10 mouse cellular contexts compared by ENCODE assay signal in genomic region chr6:56560474-56560888, GRCm38 (mm10). TPM values are rescaled to one million over a fixed set of nuclear protein-coding genes. Genes with fewer than 3 reads are reported as not detected.
DNase-seq lines count a peak whose midpoint lies in the region; ATAC-seq lines count a peak whose summit lies in the region.
"Had no signal": no experiment of that assay in that cellular context is flagged by ENCODE, and none has a peak within 500 bp of the region (broad histone marks: within the 10 kb centered on the region; RNA-seq: fewer than 3 reads in every experiment).

No protein-coding gene starts in this region.

- DNase-seq in hindbrain, embryonic 11.5 days (ENCODE audit: low spot score), result no peak
- peak; percentile 98 for DNase-seq in cerebellum, adult 9-11 months
- peak; percentile 46 to 71 for DNase-seq in heart, adult 9 months (ENCODE audit: low spot score in 2 of 2)
- peak; percentile 16 to 17 for DNase-seq in left cerebral cortex, postnatal 36 days (ENCODE audit: low spot score in 2 of 2)
- DNase-seq in kidney, postnatal 4 days, result no peak
- no peak for DNase-seq in yolk sac, embryonic 10.5 days (ENCODE audit: low spot score)

- peaks cover 2% of the 10 kb centered on the region for H3K4me1 ChIP-seq in hindbrain, embryonic 15.5 days (replicated peaks)
- H3K4me1 ChIP-seq in hindbrain, embryonic 11.5 days (replicated peaks; ENCODE audit: control insufficient read depth, insufficient read depth, low read length), result no peaks in the 10 kb centered on the region
- H3K4me1 ChIP-seq: embryonic facial prominence, embryonic 12.5 days; limb, embryonic 12.5 days had no signal

- no peaks in the 10 kb centered on the region for H3K9me3 ChIP-seq in hindbrain, embryonic 15.5 days
- no peaks in the 10 kb centered on the region for H3K9me3 ChIP-seq in hindbrain, embryonic 11.5 days (ENCODE audit: control insufficient read depth, low read length)
- H3K9me3 ChIP-seq: embryonic facial prominence, embryonic 12.5 days; limb, embryonic 12.5 days had no signal

- 57% methylated on average over 2 of the region's 2 CpGs for WGBS in hindbrain, embryonic 15.5 days
- WGBS in hindbrain, embryonic 11.5 days, result 70% methylated on average over 2 of the region's 2 CpGs

- ATAC-seq in hindbrain, embryonic 15.5 days (ENCODE audit: low FRiP score, low read depth), result peak; percentile 85
- ATAC-seq in hindbrain, embryonic 11.5 days (ENCODE audit: low FRiP score), result no peak
- ATAC-seq in megakaryocyte progenitor cell, adult 5-6 weeks (replicated peaks; ENCODE audit: poor library complexity), result no peak

- H3K27me3 ChIP-seq in hindbrain, embryonic 15.5 days, result no peaks in the 10 kb centered on the region
- no peaks in the 10 kb centered on the region for H3K27me3 ChIP-seq in hindbrain, embryonic 11.5 days (ENCODE audit: control insufficient read depth, insufficient read depth, low read length)
- H3K27me3 ChIP-seq: embryonic facial prominence, embryonic 12.5 days; limb, embryonic 12.5 days had no signal

- no peak overlapping the region for H3K9ac ChIP-seq in hindbrain, embryonic 15.5 days
- H3K9ac ChIP-seq in hindbrain, embryonic 11.5 days (ENCODE audit: low read depth, low read length), result no peak overlapping the region
- H3K9ac ChIP-seq: embryonic facial prominence, embryonic 12.5 days; limb, embryonic 12.5 days had no signal

- H3K4me2 ChIP-seq in hindbrain, embryonic 15.5 days, result no peak overlapping the region
- no peak overlapping the region for H3K4me2 ChIP-seq in hindbrain, embryonic 11.5 days (replicated peaks; ENCODE audit: low read depth, low read length)
- H3K4me2 ChIP-seq: embryonic facial prominence, embryonic 12.5 days; limb, embryonic 12.5 days had no signal

- 0 out of 2 replicates have a peak overlapping the region, but pooled peaks have one; percentile 10 for H3K27ac ChIP-seq in hindbrain, embryonic 15.5 days (replicated peaks)
- H3K27ac ChIP-seq in hindbrain, embryonic 11.5 days (ENCODE audit: low read depth, low read length), result no peak overlapping the region
- H3K27ac ChIP-seq: embryonic facial prominence, embryonic 12.5 days; limb, embryonic 12.5 days had no signal

- H3K4me3 ChIP-seq in hindbrain, embryonic 15.5 days, result no peak overlapping the region
- H3K4me3 ChIP-seq in hindbrain, embryonic 11.5 days (ENCODE audit: low read depth, low read length), result no peak overlapping the region
- H3K4me3 ChIP-seq: embryonic facial prominence, embryonic 12.5 days; limb, embryonic 12.5 days had no signal

- intact Hi-C loops in left cerebral cortex, postnatal 36 days (cut with DNase I), result no loop called here

- H3K36me3 ChIP-seq in hindbrain, embryonic 15.5 days, result no peaks in the 10 kb centered on the region
- H3K36me3 ChIP-seq in hindbrain, embryonic 11.5 days (ENCODE audit: control insufficient read depth, insufficient read depth, low read length), result no peaks in the 10 kb centered on the region
- H3K36me3 ChIP-seq: embryonic facial prominence, embryonic 12.5 days; limb, embryonic 12.5 days had no signal

RNA-seq across cellular contexts. Expression of gene Pde1c, which starts 8.4 kb away (rescaled TPM):
- polyA plus RNA-seq in hindbrain, embryonic 15.5 days (2015; fragmentation: Nextera tagmentation; extraction: Ambion mirVana), result 18.6 and 23.7 TPM in 2 replicates
- polyA plus RNA-seq in hindbrain, embryonic 11.5 days (2014; fragmentation: Nextera tagmentation; extraction: Ambion mirVana), result 3.8 and 6.0 TPM in 2 replicates
- 1 to 10 TPM; 4.9 to 6.3 TPM for total RNA-seq in left cerebral cortex, postnatal 36 days (2021)
- total RNA-seq in megakaryocyte progenitor cell, adult 5-6 weeks (2015), result 0.29 and 0.39 TPM in 2 replicates
- total RNA-seq in megakaryocyte progenitor cell, adult 5-6 weeks (2017), result 0.71 TPM in 1 of 2 replicates, not detected in the other

Comparison
In these comparisons a context has a peak if more than half of its experiments do, and no peak if none do; other contexts are left out.
1. DNase-seq: peak in cerebellum, adult 9-11 months (single experiment), heart, adult 9 months (2 of 2) and left cerebral cortex, postnatal 36 days (2 of 2); none in hindbrain, embryonic 11.5 days (single experiment), kidney, postnatal 4 days (0 of 2) and yolk sac, embryonic 10.5 days (single experiment).